Mouse (Mus musculus) C2C12 (cell line): ENCODE data around the gene Iffo2.

Experiments used
- CEBPB ChIP-seq: IDR thresholded peaks from one replicate; pipeline ENCODE4 v1.6.1; 2011; ENCODE audit warnings: low read depth, mild to moderate bottlenecking, control low read depth, moderate library complexity
- CTCF ChIP-seq: IDR thresholded peaks from one replicate; pipeline ENCODE4 v1.5.1; 2011; ENCODE audit not compliant: control insufficient read depth, insufficient read depth, insufficient read length
- MAX ChIP-seq: IDR thresholded peaks from one replicate; pipeline ENCODE4 v1.6.1; 2011; ENCODE audit warnings: mild to moderate bottlenecking, control low read depth
- MYOD1 ChIP-seq: IDR thresholded peaks from one replicate; pipeline ENCODE4 v1.6.1; 2011; ENCODE audit warnings: low read depth; ENCODE audit not compliant: control insufficient read depth, insufficient read length
- MYOG ChIP-seq: IDR thresholded peaks from one replicate; pipeline ENCODE4 v1.6.1; 2011; ENCODE audit not compliant: control insufficient read depth, insufficient read length; ENCODE audit errors: extremely low read depth

GRCm38 (mm10) chr4:139483461-139484105 lies 46.8 kb upstream of the Iffo2 start:
- no peak for TF ChIP-seq CTCF
- no peak for TF ChIP-seq MAX
- TF ChIP-seq MYOD1 = no peak
- no peak for TF ChIP-seq CEBPB
- no peak for TF ChIP-seq MYOG
